Mouse (Mus musculus) kidney, adult 2 months (tissue): ENCODE results near the gene Prkcg.

Experiments
- CTCF ChIP-seq: fragments of 200-500 bp; conservative IDR thresholded peaks from 2 replicates; pipeline ENCODE4 v1.5.1; 2011; ENCODE audit warnings: low read depth, mild to moderate bottlenecking, control low read depth, low read length, moderate library complexity, mixed read lengths; ENCODE audit not compliant: insufficient read depth, insufficient read length
- POLR2A ChIP-seq: fragments of 200-500 bp; IDR thresholded peaks from one replicate; pipeline ENCODE4 v1.6.1; 2011; ENCODE audit warnings: low read depth, low read length, control low read depth

DNA sequence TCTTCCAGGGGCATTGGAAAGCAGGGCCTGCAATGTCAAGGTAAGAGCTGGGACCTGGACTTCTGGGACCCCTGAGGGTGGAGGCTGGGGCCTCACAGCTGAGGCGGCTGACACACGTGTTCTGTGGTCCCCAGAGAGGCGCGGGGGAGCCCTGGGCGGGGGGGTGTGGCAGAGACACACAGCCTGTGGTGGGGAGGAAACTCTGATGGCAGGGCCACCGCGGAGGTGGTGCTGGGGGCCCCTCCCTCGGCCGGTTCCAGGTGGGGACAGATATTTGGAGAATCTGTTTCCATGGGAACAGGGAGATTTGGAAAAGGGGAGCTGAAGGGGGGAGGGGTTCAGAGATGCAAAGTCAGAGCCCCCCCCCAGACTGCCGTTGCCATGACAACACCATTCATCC is 15.3 kb downstream of the Prkcg start:
- TF ChIP-seq CTCF (no peak), POLR2A (no peak)
